Mouse (Mus musculus): ENCODE data around the gene Wdfy3.

DNA sequence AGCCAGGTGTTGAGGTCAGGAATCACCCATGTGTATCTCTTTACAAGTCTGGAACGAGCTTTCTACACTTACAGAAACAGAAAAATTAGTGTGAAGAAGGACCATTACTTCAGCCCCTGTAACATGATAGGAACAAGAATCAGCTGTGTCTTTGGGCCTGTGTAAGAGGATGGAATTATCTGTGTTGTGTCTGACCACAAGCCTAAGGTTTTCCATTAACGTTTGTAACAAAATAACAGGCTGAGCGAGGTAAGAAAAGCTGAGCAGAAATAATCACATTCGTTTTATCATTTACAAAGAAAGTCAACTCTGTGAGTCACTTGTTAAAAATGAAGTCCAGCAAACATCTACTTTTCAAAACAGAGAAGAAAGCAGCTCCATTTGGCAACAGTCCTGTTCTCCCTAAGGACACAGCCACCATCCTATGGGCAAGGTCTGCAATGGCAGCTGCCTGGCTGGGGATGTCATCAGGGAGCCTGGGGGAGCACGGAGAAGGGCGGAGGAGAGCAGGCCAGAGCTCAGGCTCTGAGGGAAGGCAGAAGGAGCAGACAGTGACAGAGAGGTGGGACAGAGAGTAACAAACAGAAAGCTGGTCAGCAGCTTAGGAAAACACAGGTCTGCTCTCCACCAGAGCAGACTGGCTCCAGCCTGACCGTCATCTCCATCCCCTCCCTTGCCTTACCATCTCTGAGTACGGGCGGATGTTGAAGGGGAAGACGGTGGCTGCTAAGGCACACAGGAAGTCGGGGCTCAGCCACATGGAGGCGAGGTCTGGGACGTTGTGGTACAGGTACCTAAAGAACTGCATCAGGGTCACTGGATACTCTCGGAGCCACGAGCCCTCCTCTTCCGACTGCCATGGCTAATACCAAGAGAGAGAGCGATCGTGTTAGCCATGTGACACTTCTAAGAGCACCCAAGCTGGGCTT lies 173.7 kb downstream of the Wdfy3 start:
- TF ChIP-seq CTCF (IDR thresholded peaks at IDR 0.05; ENCODE audit: low read depth) (no peak), EP300 (IDR thresholded peaks at IDR 0.05; ENCODE audit: low read depth) (no peak)

Data from heart, postnatal 0 days (tissue).